Mouse (Mus musculus): Measurements from ENCODE around the gene Adgrd1.
A peak's percentile ranks its signal among the peaks of the same experiment; 100 is the strongest.

Adgrd1 gene

DNA sequence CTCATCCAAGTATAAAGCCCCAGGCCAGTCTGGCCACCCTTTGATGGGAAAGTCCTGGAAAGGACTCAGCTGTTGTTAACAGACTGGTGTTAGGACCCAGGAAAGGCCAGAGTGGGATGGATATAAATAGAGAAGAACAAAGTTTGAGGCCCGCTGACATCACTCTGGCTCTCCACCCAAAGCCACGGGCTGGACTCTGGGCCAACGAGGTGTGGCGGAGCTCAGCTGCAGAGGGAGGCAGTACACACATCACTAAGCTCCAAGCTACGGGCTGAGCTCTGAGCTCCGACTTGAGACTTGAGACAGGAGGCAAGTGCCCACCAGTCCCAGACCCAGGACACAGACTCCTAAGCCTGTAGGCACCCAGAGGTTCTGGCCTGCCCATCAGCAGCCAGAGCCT lies at the start of gene Adgrd1:
Gene Adgrd1, plus strand, starts transcription at position 240 of the 400 bp plus-strand sequence.
- DNase-seq = peak; percentile 20

DNA sequence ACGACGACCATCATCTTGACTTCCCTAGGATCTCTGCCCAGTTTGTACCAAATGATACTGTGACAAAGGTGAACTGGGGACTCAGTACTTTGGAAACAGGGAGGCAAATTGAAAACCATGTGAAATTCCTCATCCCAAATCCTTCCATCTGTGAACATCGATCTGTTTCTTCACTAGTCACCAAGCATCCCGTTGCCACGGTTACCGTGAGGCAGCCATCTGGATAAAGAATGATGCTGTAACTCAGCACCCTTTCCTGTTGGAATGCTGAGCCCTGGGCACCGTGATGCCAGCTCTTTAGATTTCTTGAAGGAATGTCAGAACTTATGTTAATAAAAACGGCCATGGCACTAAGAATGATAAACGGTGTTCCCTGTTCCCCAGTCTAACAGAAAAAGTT lies 47.2 kb upstream of the Adgrd1 start:
- no peak for DNase-seq

DNA sequence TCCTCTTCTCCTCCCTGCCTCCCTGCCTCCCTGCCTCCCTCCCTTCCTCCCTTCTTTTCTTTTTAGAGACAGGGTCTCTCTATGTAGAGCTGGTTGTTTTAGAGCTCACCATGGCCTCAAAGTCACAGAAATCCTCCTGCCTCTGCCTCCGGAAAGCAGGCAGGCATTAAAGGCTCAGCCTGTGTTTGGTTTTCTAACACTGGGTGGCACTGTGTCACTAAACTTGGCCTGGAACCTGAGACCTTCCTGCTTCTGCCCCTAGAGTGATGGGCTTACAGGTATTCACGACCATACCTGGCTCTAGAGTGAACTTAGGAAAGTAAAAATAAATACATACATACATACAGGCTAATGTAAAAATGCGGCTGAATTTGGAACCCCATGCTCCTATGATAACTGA lies 44.6 kb upstream of the Adgrd1 start:
- DNase-seq = no peak

DNA sequence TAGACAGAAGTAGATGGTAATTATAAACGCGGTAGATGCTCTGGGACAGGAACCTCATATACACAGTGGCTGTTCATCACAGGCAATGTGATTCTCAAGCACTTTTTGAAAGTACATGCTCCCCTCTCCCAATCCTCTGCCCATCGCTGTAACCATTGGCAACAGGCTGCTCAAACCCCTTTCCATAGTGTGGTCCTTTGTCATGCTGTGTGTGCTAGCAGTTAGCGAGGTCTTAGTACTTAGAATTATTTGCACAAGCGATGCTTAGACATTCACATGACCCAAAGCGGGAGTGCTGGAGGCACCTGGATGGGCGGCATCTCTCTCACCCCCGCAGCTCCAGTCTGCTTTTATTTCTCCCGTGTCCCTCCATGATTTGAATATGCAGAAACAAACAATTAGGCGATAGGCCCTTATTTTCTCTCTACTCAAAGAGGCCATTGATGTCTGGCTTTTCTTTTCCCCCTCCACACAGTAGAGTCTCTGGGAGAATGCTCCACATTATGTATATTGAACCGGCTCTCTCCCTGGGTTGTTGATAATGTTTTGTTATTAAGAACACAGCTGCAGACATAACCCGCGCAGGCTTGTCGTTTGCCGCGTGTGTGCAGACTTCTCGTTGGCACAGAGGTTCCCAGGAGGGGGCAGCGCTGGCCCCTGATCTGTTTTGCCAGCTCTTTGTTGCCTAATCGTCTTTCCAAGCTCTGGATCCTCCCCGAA lies 43.8 kb upstream of the Adgrd1 start:
- DNase-seq = no peak

DNA sequence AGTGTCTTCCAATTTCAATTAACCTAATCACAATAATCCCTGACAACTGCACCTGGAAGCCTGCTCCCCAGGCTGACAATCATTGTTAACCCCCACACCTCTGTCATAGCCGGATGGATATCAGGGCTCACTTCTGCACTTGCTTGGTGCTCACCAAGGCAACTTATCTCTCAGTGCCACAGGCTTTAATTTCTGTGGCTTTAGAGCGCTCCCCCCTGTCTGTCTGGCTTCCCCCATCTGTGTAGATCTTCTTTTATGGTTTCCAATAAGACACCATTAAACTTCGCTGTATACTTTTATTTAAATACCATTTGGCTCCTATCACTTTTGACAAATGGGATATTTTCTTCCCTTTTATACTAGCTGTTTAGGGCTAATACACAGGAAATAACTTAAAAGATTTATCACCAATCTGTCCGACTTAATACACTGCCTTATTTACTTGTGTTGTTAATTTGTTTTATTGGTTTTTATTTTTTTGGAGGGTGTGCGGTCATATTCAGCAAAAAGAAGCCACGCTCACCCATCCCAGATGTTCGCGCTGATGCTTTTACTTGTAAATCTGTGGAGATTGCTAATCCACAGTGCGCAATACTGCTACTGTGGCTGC lies 41.8 kb upstream of the Adgrd1 start:
- DNase-seq = peak; percentile 25

DNA sequence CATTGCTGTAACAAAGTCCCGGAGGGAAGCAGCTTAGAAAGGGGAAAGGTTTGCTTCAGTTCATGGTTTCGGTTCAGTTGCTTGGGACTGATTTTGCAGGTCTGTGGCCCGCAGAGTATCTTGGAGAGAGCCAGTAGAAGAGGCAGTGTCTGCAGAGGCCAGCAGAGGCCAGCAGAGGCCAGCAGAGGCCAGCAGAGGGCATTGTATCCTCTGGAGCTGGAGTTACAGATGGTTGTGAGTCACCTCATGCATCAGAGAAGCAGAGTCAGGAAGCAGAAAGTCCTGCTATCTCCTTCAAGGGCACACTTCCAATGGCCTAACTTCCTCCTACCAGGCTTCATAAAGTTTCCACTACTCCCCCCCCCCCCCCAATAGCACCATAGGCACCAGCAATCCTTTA lies 37.4 kb upstream of the Adgrd1 start:
- no peak for DNase-seq

DNA sequence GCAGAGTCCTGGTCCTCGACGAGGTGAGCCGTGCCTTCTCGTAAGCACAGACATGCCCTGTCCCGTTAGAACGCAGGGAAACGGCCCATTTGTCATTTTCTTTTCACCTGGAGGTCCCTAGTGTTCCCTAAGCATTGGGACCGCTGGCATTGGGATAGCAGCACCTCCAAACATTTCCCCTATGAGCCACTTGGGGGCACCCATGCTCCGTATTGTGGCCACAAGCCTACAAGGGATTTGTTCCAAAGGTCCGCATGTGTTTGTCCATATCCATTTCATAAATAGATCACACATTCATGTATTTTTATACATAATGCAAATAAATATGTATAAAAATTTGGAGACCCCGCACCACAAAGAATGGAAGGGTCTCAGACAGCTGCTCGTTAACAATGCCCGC lies 35.0 kb upstream of the Adgrd1 start:
- peak; percentile 85 for DNase-seq

DNA sequence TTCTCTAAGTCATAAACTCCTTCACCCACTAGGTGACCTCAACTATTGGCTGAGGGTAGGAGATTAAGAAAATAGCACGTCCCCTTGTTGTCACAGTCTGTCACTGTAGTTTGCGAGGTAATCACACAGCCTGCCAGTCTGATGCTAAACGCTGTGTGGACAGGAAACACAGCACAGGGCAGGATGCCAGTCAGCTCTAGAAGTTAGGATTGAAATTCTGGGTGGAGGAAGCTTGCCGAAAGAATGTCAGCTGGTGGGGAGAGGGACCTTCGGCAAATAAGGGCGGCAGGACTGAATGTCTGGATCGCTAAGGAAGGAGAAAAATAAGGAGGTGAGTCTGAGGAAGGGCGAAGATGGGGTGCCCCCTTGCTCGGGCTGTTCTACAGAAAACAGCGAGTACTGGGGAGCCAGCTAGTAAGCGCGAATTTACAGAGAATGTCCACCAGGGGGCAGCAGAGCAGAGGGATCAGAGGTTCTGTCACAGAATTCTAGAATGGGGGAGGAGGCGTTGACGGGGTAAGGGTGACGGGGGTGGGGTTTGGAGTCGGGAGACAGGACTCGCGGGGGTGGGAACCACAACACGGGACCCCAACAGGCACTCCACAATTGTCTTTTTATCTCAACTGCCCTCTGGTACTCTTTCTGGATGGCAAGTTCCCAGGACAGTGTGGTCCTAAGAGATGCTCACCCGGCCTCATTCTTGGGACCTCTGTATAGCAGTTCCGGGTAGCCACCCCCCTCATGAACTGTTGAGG lies 33.3 kb upstream of the Adgrd1 start:
- DNase-seq = peak; percentile 91

DNA sequence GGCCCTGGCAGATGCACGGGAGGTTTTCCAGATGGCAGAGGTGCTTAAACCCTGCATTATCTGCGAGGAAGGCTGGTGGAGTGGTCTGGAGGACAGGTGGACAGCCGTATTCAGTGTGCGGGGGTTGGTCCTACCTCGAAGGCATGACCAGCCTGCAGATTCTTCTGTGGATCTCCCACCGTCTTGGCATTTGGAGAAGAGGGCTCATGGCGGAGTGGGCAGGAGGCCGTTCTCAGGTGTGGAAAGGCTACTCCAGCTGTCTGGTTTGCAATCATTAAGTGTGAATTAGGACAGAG lies 32.8 kb upstream of the Adgrd1 start:
- DNase-seq = no peak

DNA sequence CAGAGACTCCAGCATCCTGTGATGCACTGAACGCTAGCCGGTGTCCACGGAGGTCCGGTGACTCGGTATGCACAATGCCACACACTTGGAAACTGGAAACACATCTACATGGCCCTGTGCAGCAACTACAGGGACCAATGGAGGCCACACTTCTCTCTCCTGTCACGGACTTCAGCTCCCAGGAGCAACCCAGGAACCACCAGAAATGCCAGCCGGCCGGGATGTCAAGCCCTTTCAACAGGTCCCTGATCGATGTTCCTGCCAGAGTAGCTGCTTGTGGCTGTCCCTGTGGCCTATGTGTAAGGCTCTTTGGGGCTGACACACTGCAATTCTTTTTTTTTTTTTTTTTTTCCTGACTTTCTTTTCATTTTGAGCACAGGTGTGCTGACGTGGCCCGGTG lies 32.4 kb upstream of the Adgrd1 start:
- no peak for DNase-seq

DNA sequence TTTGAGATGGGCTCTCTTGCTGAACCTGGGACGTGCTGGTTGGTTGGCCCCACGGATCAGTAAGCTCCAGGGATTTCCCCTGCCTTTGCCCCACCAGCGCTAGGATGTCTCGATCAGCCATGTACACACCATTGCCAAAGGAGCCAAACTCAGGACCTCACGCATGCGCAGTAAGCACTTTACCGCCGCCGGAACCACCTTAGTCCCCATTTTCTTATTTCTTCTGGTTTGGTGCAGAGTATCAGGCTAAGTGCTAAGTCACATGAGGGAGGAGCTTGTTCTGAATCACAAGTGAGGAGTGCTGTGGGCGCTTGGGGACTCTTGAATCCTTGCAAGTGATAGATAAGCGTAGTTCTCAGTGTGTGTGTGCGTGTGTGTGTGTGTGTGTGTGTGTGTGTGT lies 31.2 kb upstream of the Adgrd1 start:
- no peak for DNase-seq

DNA sequence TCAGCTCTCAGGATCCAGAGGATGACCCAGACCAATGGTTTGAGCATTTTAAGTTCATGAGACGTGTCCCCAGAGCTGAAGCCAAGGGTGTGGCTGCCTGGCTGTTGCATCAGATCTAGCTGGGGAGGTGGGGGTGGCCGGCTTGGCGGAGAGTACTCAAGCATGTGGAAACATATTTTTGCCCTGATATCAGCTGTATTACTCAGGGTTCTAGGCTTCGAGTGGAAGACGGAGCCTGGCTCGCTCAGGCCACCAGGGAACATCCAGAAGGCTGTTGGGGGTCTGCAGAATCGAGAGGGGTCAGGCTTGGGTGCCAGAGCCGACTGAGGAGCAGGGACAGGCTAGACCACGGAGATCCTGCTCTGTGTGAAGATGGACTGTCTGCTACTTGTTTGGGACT lies 30.6 kb upstream of the Adgrd1 start:
- DNase-seq = peak; percentile 33

DNA sequence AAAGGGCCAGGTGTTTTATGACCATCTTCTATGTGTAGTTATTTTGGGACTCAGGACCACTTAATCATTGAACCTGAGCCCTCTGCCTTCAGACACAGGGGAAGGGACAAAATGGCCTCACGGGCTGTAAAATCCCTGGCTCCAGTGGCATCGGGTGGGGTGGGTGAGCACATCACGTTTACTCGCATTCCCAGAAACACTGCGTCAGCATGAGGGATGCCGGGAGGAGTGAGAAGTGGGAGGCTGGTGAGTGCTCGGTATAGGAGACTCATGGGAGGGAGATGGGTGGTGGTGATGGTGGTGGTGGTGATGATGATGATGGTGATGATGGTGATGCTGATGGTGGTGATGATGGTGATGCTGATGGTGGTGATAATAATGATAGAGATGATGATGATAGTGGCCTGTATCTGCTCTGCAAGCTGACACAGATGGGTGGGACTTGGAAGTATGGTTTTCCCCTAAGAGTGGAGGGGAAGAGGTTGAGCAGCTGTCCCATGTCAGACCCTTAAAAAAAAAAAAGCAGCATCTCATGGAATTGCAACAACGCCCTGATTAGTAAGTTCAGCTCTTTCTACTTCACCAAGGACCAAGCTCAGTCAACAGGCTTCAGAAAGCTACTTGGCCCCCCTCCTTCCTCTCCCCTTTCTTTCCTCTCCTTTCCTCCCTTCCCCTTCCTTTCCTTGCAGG lies 29.9 kb upstream of the Adgrd1 start:
- DNase-seq = peak; percentile 14

DNA sequence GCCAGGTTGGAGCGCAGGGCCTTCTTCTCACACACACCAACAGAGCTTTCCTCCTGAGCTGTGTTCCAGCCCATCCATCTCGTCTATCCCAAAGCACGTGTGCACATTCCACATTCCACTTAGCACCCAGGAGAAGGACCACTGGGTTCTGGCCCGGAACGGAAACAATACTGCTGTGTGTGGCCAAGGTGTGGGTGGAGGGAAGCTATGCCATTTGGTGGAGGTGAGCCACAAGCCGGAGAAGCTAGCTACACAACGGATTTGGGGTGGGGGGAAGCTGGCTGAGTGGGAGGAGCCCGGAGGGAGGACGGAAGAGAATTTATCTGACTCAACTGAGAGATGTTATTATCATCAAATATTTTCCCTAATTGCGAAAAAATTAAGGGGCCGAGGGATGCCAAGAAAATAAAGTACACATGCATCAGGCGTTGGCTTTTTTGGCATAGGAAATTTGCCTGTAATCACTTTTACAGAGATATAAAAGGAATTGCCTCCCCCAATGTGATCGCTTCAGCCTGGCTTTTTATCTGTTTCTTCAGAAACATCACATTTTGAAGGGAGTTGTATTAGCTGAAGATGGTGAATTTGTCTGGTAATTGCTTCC lies 29.2 kb upstream of the Adgrd1 start:
- peak; percentile 26 for DNase-seq

DNA sequence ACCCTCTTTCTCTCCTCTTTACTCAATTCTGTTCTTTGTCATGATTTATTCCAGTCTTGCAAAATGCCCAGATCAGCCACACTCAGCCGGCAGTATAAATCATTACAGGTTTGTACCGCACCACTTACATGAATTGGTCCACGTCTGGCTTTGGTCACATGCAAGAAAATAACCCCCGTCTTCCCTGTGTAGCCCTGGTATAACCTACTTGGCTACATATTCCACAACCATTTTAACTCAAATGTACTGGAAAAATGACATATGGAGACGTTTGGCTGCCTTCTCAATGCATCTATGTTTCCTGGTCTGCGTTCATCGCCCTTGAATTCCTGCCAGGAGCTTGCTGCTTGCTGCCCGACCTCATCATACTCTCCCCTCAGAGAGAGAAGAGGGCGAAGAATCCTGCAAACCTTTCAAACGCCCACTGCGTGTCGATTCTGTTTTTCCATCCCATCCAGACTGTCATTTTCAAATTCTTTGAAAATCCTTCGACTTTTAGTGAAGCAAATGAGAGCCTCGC lies 24.7 kb upstream of the Adgrd1 start:
- no peak for DNase-seq

DNA sequence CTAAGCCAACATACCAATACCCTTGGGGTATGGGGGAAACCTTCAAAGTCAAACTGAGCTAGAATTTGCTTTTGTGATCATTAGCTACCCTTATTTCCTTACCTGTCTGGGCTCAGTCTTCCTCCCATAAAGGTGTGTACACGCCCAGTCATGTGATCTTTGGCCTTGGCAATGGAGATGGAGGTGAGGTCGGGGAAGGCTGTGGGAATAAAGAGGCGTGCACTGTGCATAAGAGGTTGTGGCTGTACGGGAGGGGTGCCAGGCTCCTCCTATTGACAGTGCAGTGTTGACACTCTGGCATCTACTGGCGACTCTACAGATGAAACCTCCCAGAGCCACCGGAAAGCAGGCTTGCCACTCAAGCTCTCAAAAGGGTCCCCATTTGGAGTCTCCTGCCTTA lies 23.1 kb upstream of the Adgrd1 start:
- DNase-seq = no peak

DNA sequence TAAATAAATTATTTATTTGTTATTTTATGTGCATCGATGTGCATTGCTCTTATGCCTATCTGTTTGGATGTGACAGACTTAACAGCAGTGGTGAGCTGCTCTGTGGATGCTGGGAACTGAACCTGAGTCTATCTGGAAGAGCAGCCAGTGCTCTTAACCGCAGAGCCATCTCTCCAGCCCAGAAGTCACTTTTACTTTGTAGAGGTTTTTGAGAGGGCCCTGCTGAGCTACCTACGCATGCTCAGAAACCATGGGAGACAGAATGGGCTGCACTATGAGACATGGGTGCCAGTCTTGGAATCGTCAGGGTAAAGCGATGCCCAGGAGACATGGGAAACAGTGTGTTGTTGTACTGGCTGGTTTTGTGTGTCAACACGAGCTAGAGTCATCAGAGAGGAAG lies 20.5 kb upstream of the Adgrd1 start:
- DNase-seq = no peak

DNA sequence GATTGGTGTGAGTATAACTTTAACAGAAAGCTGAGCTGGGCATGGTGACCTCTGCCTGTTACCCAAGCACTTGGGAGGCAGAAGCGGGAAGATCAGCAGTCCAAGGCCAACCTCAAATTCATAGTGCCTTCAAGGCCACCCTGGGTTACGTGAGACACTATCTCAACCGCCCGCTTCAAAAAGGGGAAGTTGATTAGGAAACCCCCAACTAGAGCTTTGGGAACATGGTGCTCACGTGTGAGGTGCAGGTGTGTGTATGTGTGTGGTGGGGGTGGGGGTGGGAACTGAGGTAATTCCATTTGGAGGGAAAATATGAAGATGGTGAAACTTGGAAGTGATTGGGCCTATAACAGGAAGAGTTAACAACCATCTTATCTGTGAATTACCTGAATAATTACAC lies 19.3 kb upstream of the Adgrd1 start:
- DNase-seq = no peak

DNA sequence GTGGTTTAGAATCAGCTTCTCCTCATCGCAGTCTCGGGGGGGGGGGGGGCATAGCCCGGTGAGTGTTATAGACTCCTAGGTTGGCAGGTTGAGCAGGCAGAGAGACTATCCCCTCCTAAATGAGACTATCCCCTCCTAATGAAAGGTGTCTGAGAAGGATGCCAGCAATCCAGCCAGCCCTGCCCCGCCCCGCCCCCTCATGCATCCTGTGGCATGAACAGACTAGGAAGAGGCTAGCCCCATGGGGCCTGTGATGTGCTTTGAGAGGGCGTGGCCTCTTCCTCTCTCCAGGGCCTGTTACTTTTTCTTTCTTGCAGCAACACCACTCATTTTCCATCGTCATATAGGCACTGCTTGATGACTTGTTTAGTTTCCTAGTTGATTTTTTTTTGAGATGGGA lies 15.0 kb upstream of the Adgrd1 start:
- DNase-seq = no peak

DNA sequence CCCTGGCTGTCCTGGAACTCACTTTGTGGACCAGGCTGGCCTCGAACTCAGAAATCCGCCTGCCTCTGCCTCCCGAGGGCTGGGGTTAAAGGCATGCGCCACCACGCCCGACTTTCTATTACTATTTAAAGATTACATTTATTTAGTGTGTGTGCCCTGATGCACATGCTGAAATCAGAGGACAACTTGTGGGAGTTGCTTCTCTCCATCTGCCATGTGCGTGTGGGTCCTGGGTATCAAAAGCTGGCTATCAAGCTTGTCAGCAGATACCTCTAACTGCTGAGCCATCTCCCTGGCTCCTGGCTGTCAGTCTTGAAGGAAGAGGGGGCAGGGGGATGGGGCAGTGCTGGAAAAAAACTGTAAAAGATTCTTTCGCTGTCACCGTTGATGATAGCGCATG lies 11.4 kb upstream of the Adgrd1 start:
- no peak for DNase-seq

DNA sequence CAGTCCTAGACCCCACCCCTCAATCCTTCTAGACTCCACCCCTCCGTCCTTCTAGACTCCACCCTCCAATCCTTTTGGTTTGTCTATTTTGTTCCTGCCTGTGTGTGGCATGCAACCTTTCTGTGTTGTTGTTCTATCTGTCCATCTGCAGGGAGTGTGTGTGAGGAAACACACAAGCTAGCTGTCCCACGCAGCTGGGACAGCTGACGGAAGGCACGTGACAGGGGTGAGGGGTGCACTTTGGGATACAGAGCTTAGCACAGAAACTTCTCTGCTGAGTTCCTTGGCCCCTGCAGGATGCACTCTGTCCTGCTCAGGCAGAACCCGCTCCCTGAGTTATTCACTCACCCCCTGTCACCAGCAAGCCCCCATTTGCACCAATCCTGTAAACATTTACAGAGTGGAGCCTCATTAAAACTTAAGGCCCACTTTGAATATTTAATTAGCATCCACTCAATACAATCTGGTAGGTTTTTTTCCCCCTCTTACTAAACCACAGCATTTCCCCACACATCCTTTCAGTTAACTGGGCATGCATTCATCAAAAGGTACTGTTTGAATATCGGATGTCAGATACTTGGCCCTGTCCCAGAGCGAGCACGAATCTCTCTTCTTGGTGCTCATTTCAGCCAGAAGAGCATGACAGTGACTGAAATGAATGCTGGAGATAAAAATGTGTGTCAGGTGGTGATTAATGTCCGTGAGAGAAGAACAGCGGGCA lies 4.0 kb upstream of the Adgrd1 start:
- DNase-seq = no peak

DNA sequence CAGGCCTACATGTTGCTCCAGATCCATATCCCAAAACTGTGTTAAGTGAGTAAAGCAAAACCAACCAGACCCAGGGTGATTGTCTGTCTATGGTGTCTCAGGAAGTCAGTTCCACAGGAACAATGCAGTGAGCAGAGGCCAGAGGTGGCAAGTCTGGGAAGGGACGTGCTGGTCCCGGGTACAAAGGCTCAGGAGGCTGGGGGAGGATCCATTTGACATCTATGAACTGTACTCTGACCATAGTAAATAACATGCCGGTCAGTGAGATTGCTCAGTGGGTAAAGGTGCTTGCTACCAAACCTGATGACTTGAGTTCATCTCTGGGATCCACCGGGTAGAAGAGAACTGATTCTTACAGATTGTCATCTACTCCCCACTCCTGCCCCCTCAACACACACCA lies 3.4 kb upstream of the Adgrd1 start:
- no peak for DNase-seq

DNA sequence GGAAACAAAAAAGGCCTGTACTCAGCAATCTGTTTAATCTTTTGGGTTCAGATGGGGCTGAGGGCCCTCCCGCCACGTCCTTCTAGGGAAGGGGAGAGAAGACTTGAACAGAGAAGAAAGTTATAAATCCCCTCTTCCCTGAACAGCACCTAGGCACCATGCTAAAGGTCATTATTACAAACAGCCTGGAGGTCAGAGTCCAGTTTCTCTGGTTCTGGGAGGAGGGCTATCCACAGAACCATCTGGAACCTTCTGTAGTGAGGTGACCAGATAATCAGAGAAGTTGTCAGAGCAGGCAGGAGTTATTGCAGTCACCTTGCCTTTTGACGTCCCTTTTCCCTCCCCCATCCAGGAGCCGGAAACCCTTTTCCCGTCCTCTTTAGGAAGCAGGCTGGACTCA lies 2.3 kb upstream of the Adgrd1 start:
- no peak for DNase-seq

All from kidney, postnatal 10 days (tissue).